Mouse (Mus musculus) midbrain, postnatal 0 days (tissue): Measurements from ENCODE around the gene Ppme1. TPM values are rescaled to one million over a fixed set of nuclear protein-coding genes. Genes with fewer than 3 reads are reported as not detected.

Source experiments
- ATAC-seq: fragments of 200-750 bp; cut with Nextera tagmentation; 2 replicates; pipeline ENCODE4 v1.8.0; 2017; ENCODE audit warnings: moderate number of reproducible peaks, mild to moderate bottlenecking, moderate TSS enrichment, moderate library complexity; ENCODE audit not compliant: low FRiP score
- DNase-seq: peaks from one replicate; pipeline ENCODE4 v3.0.0-alpha.2; 2015; ENCODE audit warnings: low spot score
- H3K27ac ChIP-seq: fragments of 300-500 bp; sonication (generic); 2 replicates; pipeline ENCODE4 v1.5.1; 2014; ENCODE audit warnings: low read depth, mild to moderate bottlenecking, low read length, mixed read lengths
- H3K27me3 ChIP-seq: fragments of 300-500 bp; sonication (generic); 2 replicates; pipeline ENCODE4 v1.6.1; 2014; ENCODE audit warnings: low read length, control low read depth, mixed read lengths; ENCODE audit not compliant: insufficient read depth
- H3K36me3 ChIP-seq: fragments of 300-500 bp; sonication (generic); 2 replicates; pipeline ENCODE4 v1.6.1; 2014; ENCODE audit warnings: low read length, control low read depth, mixed read lengths; ENCODE audit not compliant: insufficient read depth
- H3K4me1 ChIP-seq: fragments of 300-500 bp; sonication (generic); 2 replicates; pipeline ENCODE4 v1.6.1; 2014; ENCODE audit warnings: mild to moderate bottlenecking, control low read depth, antibody characterized with exemption, low read length, mixed read lengths; ENCODE audit not compliant: insufficient read depth
- H3K4me2 ChIP-seq: fragments of 300-500 bp; sonication (generic); 2 replicates; pipeline ENCODE4 v1.6.1; 2014; ENCODE audit warnings: low read depth, mild to moderate bottlenecking, low read length, mixed read lengths; ENCODE audit not compliant: poor library complexity, severe bottlenecking
- H3K4me3 ChIP-seq: fragments of 300-500 bp; sonication (generic); 2 replicates; pipeline ENCODE4 v1.5.1; 2014; ENCODE audit warnings: low read depth, mild to moderate bottlenecking, low read length, moderate library complexity
- H3K9ac ChIP-seq: fragments of 300-500 bp; sonication (generic); replicated peaks from 2 replicates; pipeline ENCODE4 v1.6.1; 2014; ENCODE audit warnings: mild to moderate bottlenecking, low read length, moderate library complexity, mixed read lengths; ENCODE audit not compliant: poor library complexity, severe bottlenecking
- H3K9me3 ChIP-seq: fragments of 300-500 bp; sonication (generic); 2 replicates; pipeline ENCODE4 v1.6.1; 2016; ENCODE audit warnings: low read length, control low read depth
- CTCF ChIP-seq: IDR thresholded peaks from 2 replicates; pipeline ENCODE4 v1.5.1; 2016; ENCODE audit warnings: antibody characterized with exemption, mild to moderate bottlenecking
- WGBS: fragments of 180-500 bp; shearing (Covaris S2); extraction: QIAGEN DNeasy Blood & Tissue Kit; methylation state at CpG from one replicate; pipeline ENCODE4 v1.1.7; 2014; 5-methylcytosine and 5-hydroxymethylcytosine counted together
- polyA plus RNA-seq: library from polyadenylated mRNA; unstranded; fragments of >200 nt; fragmentation: Nextera tagmentation; extraction: Ambion mirVana; gene quantifications from 2 replicates; pipeline ENCODE4 v1.2.1, GENCODE M21; 2015
- total RNA-seq: library from RNA; depleted of rRNA; stranded (reverse); fragments of >200 nt; gene quantifications from 2 replicates; pipeline ENCODE4 v1.2.3, GENCODE M21; 2014

Ppme1 gene
- total and polyA plus RNA-seq, 2 experiments from 2014 or later, result 149 to 172 TPM

DNA sequence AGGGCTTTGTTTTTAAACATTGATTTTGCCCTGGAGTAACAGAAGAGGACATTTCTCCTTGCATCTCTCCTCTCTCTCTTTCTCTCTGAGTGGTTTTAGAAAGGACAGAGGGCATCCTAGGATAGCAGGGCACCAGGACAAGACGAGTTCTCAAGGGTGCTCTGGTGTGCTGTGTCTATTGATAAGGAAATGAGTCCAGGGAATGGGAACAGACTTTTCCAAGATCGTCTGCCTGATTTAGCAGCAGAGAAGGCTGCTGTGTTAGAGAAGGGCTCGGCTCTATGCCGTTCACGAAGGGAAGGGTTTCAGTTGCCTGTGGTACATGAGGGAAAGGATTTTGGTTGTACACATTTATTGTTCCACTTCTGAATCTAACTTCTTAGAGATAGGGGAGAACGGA is 62.4 kb downstream of the Ppme1 start:
- H3K27me3 ChIP-seq, result no peaks in the 10 kb centered on the region
- DNase-seq (no peak), ATAC-seq (no peak)
- H3K4me3 ChIP-seq, result no peak overlapping the region
- H3K4me2 ChIP-seq, result no peak overlapping the region
- no peak overlapping the region for H3K9ac ChIP-seq
- H3K36me3 ChIP-seq, result no peaks in the 10 kb centered on the region
- peak overlapping the region; percentile 78 for H3K27ac ChIP-seq
- H3K4me1 ChIP-seq, result peaks cover 29% of the 10 kb centered on the region
- WGBS, result 23% methylated on average over 6 of the region's 6 CpGs
- no peaks in the 10 kb centered on the region for H3K9me3 ChIP-seq
- TF ChIP-seq CTCF, result no peak

DNA sequence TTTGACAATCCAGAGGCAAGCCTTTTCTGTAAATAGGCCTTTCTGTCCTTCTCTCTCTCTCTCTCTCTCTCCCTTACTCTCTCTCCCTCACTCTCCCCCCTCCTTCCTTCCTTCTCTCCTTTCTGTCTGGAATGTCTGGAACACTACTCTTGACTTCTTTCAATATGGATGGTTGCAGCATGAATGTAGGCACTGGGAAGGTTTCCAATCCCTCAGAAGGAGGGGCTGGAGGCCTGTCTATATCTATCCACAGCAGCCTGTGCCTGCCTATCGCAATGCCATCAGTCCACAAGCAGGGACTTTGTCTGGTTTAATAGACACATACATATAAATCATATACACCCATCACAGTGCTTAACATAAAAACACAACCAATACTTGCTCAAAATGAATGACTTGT is 62.9 kb downstream of the Ppme1 start:
- Histone ChIP-seq H3K9me3 (no peaks in the 10 kb centered on the region), H3K4me3 (no peak overlapping the region), H3K4me2 (no peak overlapping the region), H3K27ac (peak overlapping the region; percentile 78; the same call in 1 of the 2 replicates), H3K4me1 (peaks cover 29% of the 10 kb centered on the region), H3K27me3 (no peaks in the 10 kb centered on the region), H3K9ac (no peak overlapping the region), H3K36me3 (no peaks in the 10 kb centered on the region)
- TF ChIP-seq CTCF, result no peak
- ATAC-seq (no peak), DNase-seq (peak; percentile 47)
- 40% methylated on average over 1 of the region's 1 CpGs for WGBS

DNA sequence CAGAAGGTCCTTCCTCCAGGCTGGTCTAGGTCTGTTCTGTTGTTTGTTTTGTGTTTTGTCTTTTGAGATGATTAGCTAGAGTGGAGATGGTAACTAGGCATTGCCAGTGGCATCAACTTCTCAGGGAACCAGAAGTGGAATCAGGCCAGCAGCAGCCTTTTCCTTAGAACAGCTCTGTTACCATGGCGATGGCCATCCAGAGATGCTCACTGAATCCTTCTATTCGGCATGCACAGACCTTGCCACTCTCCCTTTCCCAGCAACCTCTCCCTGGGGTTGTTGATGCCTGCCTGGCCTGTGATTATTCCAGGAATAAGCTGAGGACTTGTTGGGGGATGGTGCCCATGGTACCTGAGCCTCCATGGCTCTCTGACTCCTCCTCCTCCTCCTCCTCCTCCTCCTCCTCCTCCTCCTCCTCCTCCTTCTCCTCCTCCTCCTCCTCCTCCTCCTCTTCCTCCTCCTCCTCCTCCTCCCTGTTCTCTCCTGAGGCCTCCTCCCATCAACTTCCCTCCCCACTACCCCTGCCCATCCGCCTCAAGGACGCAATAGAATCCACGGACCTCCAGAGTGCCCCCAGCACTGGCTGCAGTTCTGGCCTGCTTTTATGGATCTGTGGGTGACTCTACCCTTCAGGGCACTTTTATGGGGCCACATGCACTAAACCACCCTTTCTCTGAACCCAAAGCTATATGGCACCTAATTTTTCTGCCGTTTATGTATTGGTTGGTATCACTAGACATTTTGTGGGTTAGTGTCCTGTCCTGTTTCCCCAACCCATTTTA is 64.0 kb downstream of the Ppme1 start:
- Histone ChIP-seq H3K27ac (peak overlapping the region; percentile 87), H3K4me2 (no peak overlapping the region)
- DNase-seq, result peak; percentile 94

DNA sequence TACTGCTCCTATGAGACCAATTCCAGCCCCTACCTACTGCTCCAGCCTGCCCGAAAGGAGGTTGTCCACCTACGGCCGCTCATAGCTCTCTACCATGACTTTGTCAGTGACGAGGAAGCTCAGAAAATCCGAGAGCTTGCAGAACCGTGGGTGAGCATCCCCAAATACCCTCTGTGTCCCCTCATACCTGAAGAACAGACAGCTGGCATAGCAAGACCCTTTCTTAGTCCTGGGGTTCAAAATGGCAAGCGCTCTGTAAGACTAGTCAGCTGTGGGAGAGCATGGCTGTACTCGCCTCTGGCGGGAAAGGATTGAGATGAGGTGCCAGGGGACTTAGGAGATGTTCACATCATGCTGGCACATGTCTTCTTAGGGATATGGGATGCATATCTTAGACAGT is 66.2 kb downstream of the Ppme1 start:
- no peak for TF ChIP-seq CTCF
- H3K27ac ChIP-seq, result no peak overlapping the region
- no peak overlapping the region for H3K4me2 ChIP-seq
- no peak for ATAC-seq
- no peak overlapping the region for H3K4me3 ChIP-seq
- no peak overlapping the region for H3K9ac ChIP-seq
- WGBS, result 93% methylated on average over 9 of the region's 9 CpGs
- no peak for DNase-seq
- H3K27me3 ChIP-seq, result no peaks in the 10 kb centered on the region
- H3K4me1 ChIP-seq, result peaks cover 24% of the 10 kb centered on the region
- H3K9me3 ChIP-seq, result no peaks in the 10 kb centered on the region
- H3K36me3 ChIP-seq, result no peaks in the 10 kb centered on the region

More for the DNA sequence above, 64.0 kb downstream of the Ppme1 start:
- Histone ChIP-seq H3K4me3 (no peak overlapping the region), H3K27me3 (no peaks in the 10 kb centered on the region), H3K9ac (no peak overlapping the region), H3K4me1 (peaks cover 29% of the 10 kb centered on the region), H3K36me3 (no peaks in the 10 kb centered on the region), H3K9me3 (no peaks in the 10 kb centered on the region)
- WGBS, result 35% methylated on average over 6 of the region's 6 CpGs
- TF ChIP-seq CTCF, result no peak
- ATAC-seq, result peak; percentile 81

DNA sequence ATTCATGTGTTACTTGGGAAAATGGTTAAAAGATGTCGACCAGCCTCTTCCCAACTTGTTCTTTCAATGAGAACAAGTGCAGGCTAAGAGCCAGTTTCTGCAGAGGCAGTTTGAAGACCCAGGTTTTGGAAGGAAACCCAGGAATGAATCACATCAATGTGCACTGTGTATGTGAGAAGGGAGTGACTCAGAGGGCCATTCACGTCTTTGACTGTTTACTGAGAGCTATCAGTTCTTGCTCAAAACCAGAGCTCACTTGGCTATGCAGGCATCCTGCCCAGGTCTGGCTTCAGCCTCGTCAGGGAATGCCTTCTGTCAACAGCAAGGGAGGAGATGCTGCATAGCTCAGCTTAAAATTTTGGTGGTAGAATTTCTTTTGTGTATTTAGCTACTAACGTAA is 69.8 kb downstream of the Ppme1 start:
- TF ChIP-seq CTCF, result no peak
- DNase-seq (peak; percentile 51), ATAC-seq (no peak)
- Histone ChIP-seq H3K9ac (no peak overlapping the region), H3K4me2 (no peak overlapping the region), H3K27ac (no peak overlapping the region), H3K9me3 (no peaks in the 10 kb centered on the region), H3K27me3 (no peaks in the 10 kb centered on the region), H3K36me3 (no peaks in the 10 kb centered on the region), H3K4me3 (no peak overlapping the region), H3K4me1 (no peaks in the 10 kb centered on the region)
- 63% methylated on average over 4 of the region's 4 CpGs for WGBS

DNA sequence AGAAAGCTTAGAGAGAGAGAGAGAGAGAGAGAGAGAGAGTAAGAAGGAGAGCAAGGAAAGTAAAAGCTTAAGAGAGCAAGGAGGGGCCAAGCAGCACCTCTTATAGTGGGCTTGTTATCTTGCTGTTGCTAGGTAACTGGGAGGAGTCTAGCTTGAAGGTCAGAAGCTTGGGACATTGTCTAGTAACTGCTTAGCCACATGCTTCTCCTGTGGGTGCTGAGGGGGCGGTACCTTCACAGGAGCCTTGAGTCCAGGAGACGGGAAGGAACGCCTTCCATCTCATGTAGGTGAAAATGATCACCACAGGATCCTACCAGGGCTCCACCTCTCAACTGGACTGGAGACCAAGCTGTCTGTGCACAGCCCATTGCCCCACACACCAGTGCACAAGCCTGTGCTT is 70.7 kb downstream of the Ppme1 start:
- no peaks in the 10 kb centered on the region for H3K27me3 ChIP-seq
- H3K4me3 ChIP-seq, result no peak overlapping the region
- H3K9me3 ChIP-seq, result no peaks in the 10 kb centered on the region
- ATAC-seq, result no peak
- H3K4me1 ChIP-seq, result no peaks in the 10 kb centered on the region
- H3K36me3 ChIP-seq, result no peaks in the 10 kb centered on the region
- no peak for DNase-seq
- no peak overlapping the region for H3K4me2 ChIP-seq
- TF ChIP-seq CTCF, result no peak
- H3K9ac ChIP-seq, result no peak overlapping the region
- 82% methylated on average over 3 of the region's 3 CpGs for WGBS
- no peak overlapping the region for H3K27ac ChIP-seq
